Mouse (Mus musculus): ENCODE results near the gene Dolk.

DNA sequence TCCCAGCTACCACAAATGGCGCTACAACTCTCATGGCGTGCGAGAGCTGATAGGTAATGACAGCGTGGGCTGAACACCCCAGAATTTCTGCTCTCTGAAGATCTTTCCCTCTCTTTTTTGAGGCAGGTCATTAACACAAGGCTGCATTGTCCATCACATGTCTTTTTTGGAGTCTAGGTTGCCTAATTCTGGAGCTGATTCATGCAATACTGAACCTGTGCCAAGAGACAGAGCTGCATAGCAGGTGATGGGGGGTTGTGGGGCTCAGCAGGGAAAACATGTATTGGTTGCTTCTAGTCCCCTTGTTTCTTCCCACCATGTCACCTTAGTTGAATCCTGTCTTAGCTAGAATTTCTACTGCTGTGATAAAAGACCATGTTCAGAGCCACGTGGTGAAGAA, 39.2 kb upstream of the Dolk start:
- TF ChIP-seq MXI1 (IDR thresholded peaks at IDR 0.05; ENCODE audit: low read depth, low read length) (no peak), ZKSCAN1 (IDR thresholded peaks at IDR 0.05; ENCODE audit: low read depth, low read length) (no peak), ZNF384 (IDR thresholded peaks at IDR 0.05; ENCODE audit: low read depth, low read length) (no peak), USF2 (IDR thresholded peaks at IDR 0.05; ENCODE audit: borderline replicate concordance in 1 of 2, insufficient read depth in 1 of 2, low read depth in 1 of 2, low read length in 2 of 2) (no peak), CTCF (IDR thresholded peaks at IDR 0.05 in 2 of 3, conservative IDR thresholded peaks at IDR 0.05 in 1 of 3; ENCODE audit: control insufficient read depth in 1 of 3, insufficient read depth in 1 of 3, low read depth in 2 of 3, low read length in 3 of 3, poor library complexity in 1 of 3, severe bottlenecking in 1 of 3) (no peak), CHD2 (IDR thresholded peaks at IDR 0.05; ENCODE audit: low read length) (no peak), POLR2A (IDR thresholded peaks at IDR 0.05; ENCODE audit: control insufficient read depth in 1 of 2, insufficient read depth in 1 of 2, low read depth in 1 of 2, low read length in 2 of 2, poor library complexity in 1 of 2) (no peak), GATA1 (IDR thresholded peaks at IDR 0.05; ENCODE audit: low read depth, low read length) (no peak), NELFE (IDR thresholded peaks at IDR 0.05; ENCODE audit: low read depth, low read length) (no peak), RCOR1 (IDR thresholded peaks at IDR 0.05; ENCODE audit: low read depth, low read length) (no peak), POLR2AphosphoS2 (IDR thresholded peaks at IDR 0.05; ENCODE audit: low read length) (no peak), EP300 (IDR thresholded peaks at IDR 0.05; ENCODE audit: low read depth in 1 of 2, low read length in 2 of 2) (no peak), UBTF (IDR thresholded peaks at IDR 0.05; ENCODE audit: borderline replicate concordance, insufficient read depth, low read depth, low read length) (no peak)
